Mouse (Mus musculus): ENCODE results near the gene Itgam. TPM values are rescaled to one million over a fixed set of nuclear protein-coding genes. Genes with fewer than 3 reads are reported as not detected.
A peak's percentile ranks its signal among the peaks of the same experiment; 100 is the strongest.
"Not testable (repeated sequence)": the region's sequence is repeated elsewhere in the genome, so short reads cannot be mapped to it uniquely, and the experiment has no call there.

Gene Itgam
- 100 to 1,000 TPM in 9 of 26 experiments, 10 to 100 TPM in 17; 12.4 to 206 (median 88.6) TPM for total RNA-seq (2018; cell fraction: chromatin; rRNA removed)
- 100 to 1,000 TPM in 13 of 26 experiments, 10 to 100 TPM in 13; 60.7 to 159 (median 99.7) TPM for total RNA-seq (2018; cell fraction: cytosol; rRNA removed)
- 100 to 1,000 TPM in 25 of 26 experiments, 10 to 100 TPM in 1; 39.2 to 519 (median 212) TPM for total RNA-seq (2018; cell fraction: nucleus; rRNA removed)
- polyA plus RNA-seq (2018) = 101 to 216 TPM (median 128 TPM) in 3 replicates

GRCm38 (mm10) chr7:128062456-128062855 lies at the start of gene Itgam, which contains the start of gene Gm49368:
TSS of gene Itgam (plus strand) at chr7:128062640.
TSS of gene Gm49368 (plus strand) at chr7:128062683.
- H3K36me3 ChIP-seq (ENCODE audit: inconsistent target) = no peaks in the 10 kb centered on the region
- peak within 1 kb of the TSS; percentile 46 for H3K4me3 ChIP-seq (ENCODE audit: inconsistent target)
- 1% methylated on average over 7 of the region's 7 CpGs for WGBS (ENCODE audit: missing documents)
- peak within 1 kb of the TSS; percentile 92 for H3K27ac ChIP-seq
- peaks cover 28% of the 10 kb centered on the region for H3K79me2 ChIP-seq (ENCODE audit: inconsistent target)

DNA sequence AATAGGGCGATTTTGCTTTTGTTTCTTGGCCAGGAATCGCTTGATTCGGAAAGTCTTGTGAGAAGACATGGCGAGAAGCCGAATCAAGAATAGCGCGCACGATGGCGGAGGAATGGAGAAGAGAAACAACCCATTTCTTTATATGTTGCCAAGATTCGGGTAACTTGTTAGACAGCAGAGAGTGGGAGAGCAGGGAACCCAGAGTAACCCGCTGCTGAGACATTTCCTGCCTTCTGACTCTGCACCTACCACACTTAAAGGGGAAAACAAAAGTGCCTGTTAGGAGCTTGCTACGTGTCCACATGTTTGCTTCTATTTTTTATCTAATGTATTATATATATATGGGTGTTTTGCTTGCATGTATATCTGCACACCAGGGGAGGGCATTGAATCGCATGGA lies 49.3 kb upstream of the Itgam start:
- Histone ChIP-seq H3K79me2 (ENCODE audit: inconsistent target) (no peaks in the 10 kb centered on the region), H3K36me3 (ENCODE audit: inconsistent target) (no peaks in the 10 kb centered on the region), H3K27ac (no peak overlapping the region), H3K4me3 (ENCODE audit: inconsistent target) (no peak overlapping the region)
- WGBS (ENCODE audit: missing documents) = 72% methylated on average over 11 of the region's 13 CpGs

DNA sequence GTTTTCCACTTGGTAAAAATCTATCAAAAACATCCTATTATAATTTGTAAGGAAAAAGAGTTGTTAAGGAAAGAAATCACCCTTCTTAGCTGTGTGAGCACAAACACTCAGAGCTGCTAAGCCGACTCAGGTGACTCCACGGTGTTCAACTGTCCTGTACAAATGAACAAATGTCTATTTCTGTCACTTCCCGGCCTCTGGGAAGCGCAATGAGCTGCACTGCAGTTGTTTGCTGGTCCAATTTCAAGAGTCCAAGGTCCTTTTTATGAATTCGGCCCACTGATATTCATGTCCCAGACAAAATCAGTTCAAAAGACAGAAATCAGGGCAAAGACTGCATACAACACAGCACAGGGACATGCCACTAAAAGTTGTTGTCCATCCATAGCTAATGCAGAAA lies 46.3 kb upstream of the Itgam start:
- H3K27ac ChIP-seq; H3K79me2 ChIP-seq (ENCODE audit: inconsistent target); H3K36me3 ChIP-seq (ENCODE audit: inconsistent target); H3K4me3 ChIP-seq (ENCODE audit: inconsistent target): not testable (repeated sequence)
- 94% methylated on average over 5 of the region's 5 CpGs for WGBS (ENCODE audit: missing documents)

DNA sequence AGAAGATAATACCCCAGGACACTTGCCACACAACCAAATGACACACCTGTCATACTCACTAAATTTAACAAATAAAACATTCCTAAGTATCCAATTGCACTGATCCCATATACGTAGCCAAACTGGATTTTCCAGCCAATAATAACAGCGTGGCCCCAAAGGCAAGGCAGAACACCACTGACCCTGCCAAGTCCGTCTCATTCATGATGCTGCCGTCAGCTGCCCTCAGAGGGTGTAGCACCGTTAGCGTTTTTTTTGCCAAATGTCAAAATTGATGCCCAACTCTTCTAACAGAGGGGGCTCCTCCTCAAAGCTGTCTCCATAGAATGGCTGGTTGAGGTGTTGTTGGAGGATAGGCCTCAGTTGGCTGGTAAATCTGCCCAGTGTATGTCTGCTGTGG lies 45.8 kb upstream of the Itgam start:
- 99% methylated on average over 6 of the region's 6 CpGs for WGBS (ENCODE audit: missing documents)
- no peaks in the 10 kb centered on the region for H3K36me3 ChIP-seq (ENCODE audit: inconsistent target)

DNA sequence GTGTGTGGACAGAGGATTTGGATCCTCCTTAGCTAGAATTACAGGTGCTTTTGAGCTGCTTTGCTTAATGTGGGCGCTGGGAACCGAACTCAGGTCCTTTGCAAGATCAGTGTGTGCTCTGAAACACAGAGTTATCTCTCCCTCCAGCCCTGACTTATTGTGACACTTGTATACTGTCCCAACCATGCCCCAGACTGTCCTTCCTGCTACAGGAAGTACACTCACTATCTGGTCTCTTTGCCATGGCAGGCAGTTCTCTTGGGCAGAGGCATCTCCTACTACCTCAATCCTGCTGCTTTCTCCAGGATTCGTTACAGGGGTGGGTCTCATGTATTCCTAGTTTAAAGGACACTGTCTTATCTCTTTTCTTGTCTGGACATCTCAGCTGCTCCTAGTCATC lies 44.2 kb upstream of the Itgam start:
- Histone ChIP-seq H3K27ac (no peak overlapping the region), H3K79me2 (ENCODE audit: inconsistent target) (no peaks in the 10 kb centered on the region), H3K36me3 (ENCODE audit: inconsistent target) (no peaks in the 10 kb centered on the region), H3K4me3 (ENCODE audit: inconsistent target) (no peak overlapping the region)
- 86% methylated on average over 3 of the region's 3 CpGs for WGBS (ENCODE audit: missing documents)

More for the DNA sequence above, 45.8 kb upstream of the Itgam start:
- Histone ChIP-seq H3K79me2 (ENCODE audit: inconsistent target) (no peaks in the 10 kb centered on the region), H3K27ac (no peak overlapping the region), H3K4me3 (ENCODE audit: inconsistent target) (no peak overlapping the region)

DNA sequence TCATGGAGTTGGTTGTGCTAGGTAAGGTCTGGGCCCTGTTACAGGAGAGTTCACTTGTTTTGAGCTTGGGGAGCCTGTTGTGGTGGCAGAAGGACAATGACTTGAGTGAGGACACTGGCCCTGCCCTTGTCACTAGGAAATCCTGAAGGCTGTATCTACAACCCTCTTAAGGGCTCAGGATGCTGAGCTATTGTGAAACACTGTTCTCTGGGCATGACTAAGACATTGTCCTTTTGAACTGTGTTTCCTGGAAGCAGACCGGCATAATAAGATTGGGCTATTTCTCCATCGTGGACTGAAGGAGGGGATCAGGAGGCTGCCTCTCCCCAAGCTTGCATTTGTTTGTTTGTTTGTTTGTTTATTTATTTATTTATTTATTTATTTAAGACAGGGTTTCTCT lies 43.3 kb upstream of the Itgam start:
- H3K79me2 ChIP-seq (ENCODE audit: inconsistent target) = no peaks in the 10 kb centered on the region
- H3K4me3 ChIP-seq (ENCODE audit: inconsistent target) = no peak overlapping the region
- no peak overlapping the region for H3K27ac ChIP-seq
- H3K36me3 ChIP-seq (ENCODE audit: inconsistent target) = no peaks in the 10 kb centered on the region
- 10% methylated on average over 2 of the region's 2 CpGs for WGBS (ENCODE audit: missing documents)

DNA sequence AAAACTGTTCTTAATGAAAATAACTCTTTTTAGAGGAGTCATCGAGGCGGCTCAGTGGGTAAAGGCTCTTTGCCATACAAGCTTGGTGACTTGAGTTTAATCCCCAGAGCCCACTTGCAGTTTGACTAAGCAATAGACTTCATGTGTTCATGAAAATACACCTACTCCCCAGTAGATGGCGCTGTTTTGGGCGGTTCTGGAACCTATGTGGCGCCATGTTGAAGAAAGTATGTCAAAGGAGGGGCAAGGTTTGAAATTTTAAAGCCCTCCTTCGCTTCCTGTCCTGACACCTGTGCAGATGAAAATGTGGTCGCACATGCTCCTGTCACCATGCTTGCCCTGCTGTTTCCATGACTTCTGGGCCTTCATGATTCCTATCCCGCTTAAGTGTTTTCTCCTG lies 39.5 kb upstream of the Itgam start:
- no peak overlapping the region for H3K4me3 ChIP-seq (ENCODE audit: inconsistent target)
- H3K36me3 ChIP-seq (ENCODE audit: inconsistent target) = no peaks in the 10 kb centered on the region
- 74% methylated on average over 8 of the region's 8 CpGs for WGBS (ENCODE audit: missing documents)
- no peak overlapping the region for H3K27ac ChIP-seq
- H3K79me2 ChIP-seq (ENCODE audit: inconsistent target) = no peaks in the 10 kb centered on the region

GRCm38 (mm10) chr7:128023565-128023964 lies 38.9 kb upstream of the Itgam start:
- H3K79me2 ChIP-seq (ENCODE audit: inconsistent target) = no peaks in the 10 kb centered on the region
- H3K4me3 ChIP-seq (ENCODE audit: inconsistent target) = no peak overlapping the region
- WGBS (ENCODE audit: missing documents) = 85% methylated on average over 4 of the region's 4 CpGs
- H3K36me3 ChIP-seq (ENCODE audit: inconsistent target) = no peaks in the 10 kb centered on the region
- no peak overlapping the region for H3K27ac ChIP-seq

GRCm38 (mm10) chr7:128024364-128024763 lies 38.1 kb upstream of the Itgam start:
- H3K79me2 ChIP-seq (ENCODE audit: inconsistent target) = no peaks in the 10 kb centered on the region
- H3K27ac ChIP-seq = no peak overlapping the region
- H3K4me3 ChIP-seq (ENCODE audit: inconsistent target) = no peak overlapping the region
- WGBS (ENCODE audit: missing documents) = 89% methylated on average over 9 of the region's 9 CpGs
- H3K36me3 ChIP-seq (ENCODE audit: inconsistent target) = no peaks in the 10 kb centered on the region

DNA sequence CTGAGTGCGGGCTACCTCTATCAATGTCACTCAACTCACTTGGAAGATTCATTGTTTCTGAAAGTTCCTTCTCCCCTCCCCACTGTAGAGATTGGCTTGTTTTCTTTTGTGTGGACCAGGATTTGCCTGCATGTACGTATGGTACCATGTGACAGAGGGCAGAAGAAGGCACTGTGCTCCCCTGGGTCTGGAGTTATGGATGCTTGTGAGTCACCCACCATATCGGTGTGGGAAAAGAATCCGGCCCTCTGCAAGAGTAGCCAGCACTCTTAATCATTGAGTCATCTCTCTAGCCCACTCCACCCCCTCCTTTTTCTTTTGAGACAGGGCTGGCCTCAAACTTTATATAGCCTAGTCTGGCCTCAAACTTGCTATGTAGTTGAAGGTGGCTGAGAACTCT lies 37.5 kb upstream of the Itgam start:
- Histone ChIP-seq H3K36me3 (ENCODE audit: inconsistent target) (no peaks in the 10 kb centered on the region), H3K4me3 (ENCODE audit: inconsistent target) (no peak overlapping the region), H3K79me2 (ENCODE audit: inconsistent target) (no peaks in the 10 kb centered on the region), H3K27ac (no peak overlapping the region)
- 73% methylated on average over 4 of the region's 4 CpGs for WGBS (ENCODE audit: missing documents)

- Histone ChIP-seq H3K27ac (no peak overlapping the region), H3K79me2 (ENCODE audit: inconsistent target) (no peaks in the 10 kb centered on the region), H3K36me3 (ENCODE audit: inconsistent target) (no peaks in the 10 kb centered on the region), H3K4me3 (ENCODE audit: inconsistent target) (no peak overlapping the region)
- 66% methylated on average over 4 of the region's 4 CpGs for WGBS (ENCODE audit: missing documents)
Measured at GRCm38 (mm10) chr7:128025381-128025780, 37.1 kb upstream of the Itgam start.

GRCm38 (mm10) chr7:128031403-128031976 lies 30.9 kb upstream of the Itgam start:
- Histone ChIP-seq H3K27ac (no peak overlapping the region), H3K79me2 (ENCODE audit: inconsistent target) (no peaks in the 10 kb centered on the region), H3K4me3 (ENCODE audit: inconsistent target) (no peak overlapping the region), H3K36me3 (ENCODE audit: inconsistent target) (no peaks in the 10 kb centered on the region)
- 93% methylated on average over 8 of the region's 9 CpGs for WGBS (ENCODE audit: missing documents)

- WGBS (ENCODE audit: missing documents) = 81% methylated on average over 5 of the region's 5 CpGs
- Histone ChIP-seq H3K4me3 (ENCODE audit: inconsistent target) (no peak overlapping the region), H3K79me2 (ENCODE audit: inconsistent target) (no peaks in the 10 kb centered on the region), H3K36me3 (ENCODE audit: inconsistent target) (no peaks in the 10 kb centered on the region), H3K27ac (no peak overlapping the region)
Measured at GRCm38 (mm10) chr7:128032290-128032988, 30.0 kb upstream of the Itgam start.

DNA sequence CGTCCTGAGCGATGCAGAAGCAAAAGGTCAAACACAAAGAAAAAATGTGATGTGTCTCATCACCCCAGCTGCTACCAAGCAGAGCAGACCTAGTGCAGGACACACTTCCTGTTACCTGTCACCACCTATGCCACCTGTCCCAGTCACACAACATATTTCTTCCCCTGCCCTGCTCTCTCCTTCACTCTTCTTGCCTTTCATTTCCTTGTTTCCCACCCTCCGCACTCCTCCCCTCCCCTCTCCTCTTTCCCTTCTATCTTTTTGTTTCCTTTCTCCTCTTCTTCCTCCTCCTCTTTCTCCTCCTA lies 29.5 kb upstream of the Itgam start:
- Histone ChIP-seq H3K36me3 (ENCODE audit: inconsistent target) (no peaks in the 10 kb centered on the region), H3K4me3 (ENCODE audit: inconsistent target) (no peak overlapping the region), H3K27ac (no peak overlapping the region), H3K79me2 (ENCODE audit: inconsistent target) (no peaks in the 10 kb centered on the region)
- WGBS (ENCODE audit: missing documents) = 100% methylated on average over 3 of the region's 3 CpGs

DNA sequence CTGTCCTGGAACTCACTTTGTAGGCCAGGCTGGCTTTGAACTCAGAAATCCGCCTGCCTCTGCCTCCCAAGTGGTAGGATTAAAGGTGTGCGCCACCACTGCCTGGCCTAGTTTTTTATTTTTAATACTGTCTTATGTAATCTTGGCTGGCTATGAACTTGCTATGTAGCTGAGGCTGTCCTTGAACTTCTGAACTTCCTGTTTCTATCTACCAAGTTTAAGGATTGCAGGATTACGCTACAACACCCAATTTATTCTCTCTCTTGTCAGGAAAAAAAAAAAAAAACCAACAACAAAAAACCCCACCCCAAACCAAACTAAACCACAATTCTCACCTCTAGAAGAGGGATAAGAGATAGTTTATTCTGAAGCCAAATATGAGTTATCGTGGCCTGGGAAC lies 28.8 kb upstream of the Itgam start:
- 93% methylated on average over 4 of the region's 4 CpGs for WGBS (ENCODE audit: missing documents)
- Histone ChIP-seq H3K36me3 (ENCODE audit: inconsistent target) (no peaks in the 10 kb centered on the region), H3K4me3 (ENCODE audit: inconsistent target) (no peak overlapping the region), H3K79me2 (ENCODE audit: inconsistent target) (no peaks in the 10 kb centered on the region), H3K27ac (no peak overlapping the region)
